Mouse (Mus musculus): ENCODE results near the gene Spon2. TPM values are rescaled to one million over a fixed set of nuclear protein-coding genes. Genes with fewer than 3 reads are reported as not detected.

Gene Spon2
- polyA plus RNA-seq (2017; shearing (Covaris generic)) = not detected

DNA sequence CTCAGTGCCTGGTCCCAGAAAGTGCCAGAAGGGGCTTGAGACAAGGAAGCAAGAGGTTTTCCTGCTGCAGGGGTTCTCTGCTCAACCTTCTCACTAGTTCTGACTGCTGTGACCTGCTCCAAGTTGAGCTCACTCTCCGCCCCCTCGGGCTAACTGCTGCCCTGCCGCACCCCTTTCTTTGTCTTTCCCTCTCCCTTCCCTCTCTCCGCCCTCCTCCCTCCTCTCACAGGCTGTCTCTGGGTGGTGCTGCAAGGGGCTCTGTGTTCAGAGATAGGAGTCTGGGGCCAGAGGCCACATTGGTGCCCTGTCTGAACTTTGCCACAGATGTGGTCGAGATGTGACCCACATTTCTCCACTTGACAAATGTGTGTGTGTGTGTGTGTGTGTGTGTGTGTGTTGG is at the start of gene Spon2:
Gene Spon2, minus strand, starts transcription at position 375 of the 400 bp plus-strand sequence.

Other genes starting within 250 kb of the Spon2 start
- gene Ywhah, start 199.6 kb downstream of the Spon2 start, polyA plus RNA-seq (2017; shearing (Covaris generic)) = 270 TPM
- not detected for gene Slc5a1, start 114.2 kb downstream of the Spon2 start, polyA plus RNA-seq (2017; shearing (Covaris generic))
- gene Ctbp1, start 56.5 kb upstream of the Spon2 start, polyA plus RNA-seq (2017; shearing (Covaris generic)) = 346 TPM
- gene Maea, start 117.1 kb upstream of the Spon2 start, polyA plus RNA-seq (2017; shearing (Covaris generic)) = 94.7 TPM
- 13.6 TPM for gene Uvssa, start 160.1 kb upstream of the Spon2 start, polyA plus RNA-seq (2017; shearing (Covaris generic))
- gene Nkx1-1, start 215.5 kb upstream of the Spon2 start, polyA plus RNA-seq (2017; shearing (Covaris generic)) = not detected

Data from naive thymus-derived CD4-positive, alpha-beta T cell, adult 5 months (primary cell).